Mouse (Mus musculus) forebrain, postnatal 0 days (tissue): ENCODE results near the gene Aqp1. TPM values are rescaled to one million over a fixed set of nuclear protein-coding genes. Genes with fewer than 3 reads are reported as not detected.

ENCODE experiments used
- ATAC-seq: fragments of 200-750 bp; cut with Nextera tagmentation; 2 replicates; pipeline ENCODE4 v1.8.0; 2017; ENCODE audit warnings: mild to moderate bottlenecking, moderate library complexity
- DNase-seq: peaks from one replicate; pipeline ENCODE4 v3.0.0-alpha.2; 2015
- H3K27ac ChIP-seq: fragments of 300-500 bp; sonication (generic); 2 replicates; pipeline ENCODE4 v1.5.1; 2014; ENCODE audit warnings: low read depth, mild to moderate bottlenecking, antibody characterized with exemption, low read length, moderate library complexity, mixed read lengths
- H3K27me3 ChIP-seq: fragments of 300-500 bp; sonication (generic); 2 replicates; pipeline ENCODE4 v1.6.1; 2014; ENCODE audit warnings: mild to moderate bottlenecking, low read length, mixed read lengths; ENCODE audit not compliant: insufficient read depth
- H3K36me3 ChIP-seq: fragments of 300-500 bp; sonication (generic); 2 replicates; pipeline ENCODE4 v1.6.1; 2014; ENCODE audit warnings: mild to moderate bottlenecking, moderate library complexity; ENCODE audit not compliant: insufficient read depth
- H3K4me1 ChIP-seq: fragments of 300-500 bp; sonication (generic); 2 replicates; pipeline ENCODE4 v1.6.1; 2014; ENCODE audit warnings: antibody characterized with exemption; ENCODE audit not compliant: insufficient read depth
- H3K4me2 ChIP-seq: fragments of 300-500 bp; sonication (generic); 2 replicates; pipeline ENCODE4 v1.6.1; 2014; ENCODE audit warnings: low read depth, mild to moderate bottlenecking, moderate library complexity
- H3K4me3 ChIP-seq: fragments of 300-500 bp; sonication (generic); 2 replicates; pipeline ENCODE4 v1.5.1; 2014; ENCODE audit warnings: low read depth, low read length, mixed read lengths
- H3K9ac ChIP-seq: fragments of 300-500 bp; sonication (generic); 2 replicates; pipeline ENCODE4 v1.6.1; 2014; ENCODE audit warnings: mild to moderate bottlenecking
- H3K9me3 ChIP-seq: fragments of 300-500 bp; sonication (generic); 2 replicates; pipeline ENCODE4 v1.6.1; 2016; ENCODE audit warnings: low read length
- CTCF ChIP-seq: sonication (generic); IDR thresholded peaks from 2 replicates; pipeline ENCODE4 v1.5.1; 2016; ENCODE audit warnings: antibody characterized with exemption, control low read depth, low read depth
- WGBS: fragments of 180-500 bp; shearing (Covaris S2); extraction: QIAGEN DNeasy Blood & Tissue Kit; methylation state at CpG from one replicate; pipeline ENCODE4 v1.1.7; 2014; 5-methylcytosine and 5-hydroxymethylcytosine counted together
- polyA plus RNA-seq: library from polyadenylated mRNA; unstranded; fragments of >200 nt; fragmentation: Nextera tagmentation; extraction: Ambion mirVana; gene quantifications from 2 replicates; pipeline ENCODE4 v1.2.1, GENCODE M21; 2015
- total RNA-seq: library from RNA; depleted of rRNA; stranded (reverse); fragments of >200 nt; gene quantifications from 2 replicates; pipeline ENCODE4 v1.2.3, GENCODE M21; 2014

Aqp1 gene
- total and polyA plus RNA-seq, 2 experiments from 2014 or later: 11.9 to 13.0 TPM

DNA sequence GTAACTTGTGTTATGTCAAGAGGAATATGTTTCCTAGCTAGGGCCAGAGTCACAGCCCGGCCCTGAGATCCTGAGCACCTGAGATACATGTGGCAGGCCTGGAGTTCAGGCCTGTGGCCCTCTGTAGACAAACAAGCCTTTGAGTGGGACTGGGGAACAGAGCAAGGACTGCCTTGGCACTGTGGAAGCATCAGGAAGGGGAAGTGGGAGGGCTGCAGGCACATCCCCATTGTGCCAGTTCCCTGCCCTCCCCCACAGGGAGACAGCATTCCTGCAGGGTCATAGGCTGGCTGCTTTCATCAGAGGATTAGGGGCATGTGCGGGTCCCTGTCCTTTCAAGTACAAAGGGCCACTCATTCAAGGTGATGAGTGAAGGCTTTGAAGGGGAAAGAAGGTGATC is 26.1 kb upstream of the Aqp1 start:
- no peak for DNase-seq
- Histone ChIP-seq H3K9me3 (no peaks in the 10 kb centered on the region), H3K4me2 (no peak overlapping the region), H3K9ac (no peak overlapping the region), H3K36me3 (peaks cover 6% of the 10 kb centered on the region; the same call in 1 of the 2 replicates), H3K27me3 (no peaks in the 10 kb centered on the region), H3K4me1 (no peaks in the 10 kb centered on the region), H3K4me3 (no peak overlapping the region), H3K27ac (no peak overlapping the region)
- ATAC-seq: no peak
- TF ChIP-seq CTCF: no peak
- WGBS: 64% methylated on average over 2 of the region's 2 CpGs

DNA sequence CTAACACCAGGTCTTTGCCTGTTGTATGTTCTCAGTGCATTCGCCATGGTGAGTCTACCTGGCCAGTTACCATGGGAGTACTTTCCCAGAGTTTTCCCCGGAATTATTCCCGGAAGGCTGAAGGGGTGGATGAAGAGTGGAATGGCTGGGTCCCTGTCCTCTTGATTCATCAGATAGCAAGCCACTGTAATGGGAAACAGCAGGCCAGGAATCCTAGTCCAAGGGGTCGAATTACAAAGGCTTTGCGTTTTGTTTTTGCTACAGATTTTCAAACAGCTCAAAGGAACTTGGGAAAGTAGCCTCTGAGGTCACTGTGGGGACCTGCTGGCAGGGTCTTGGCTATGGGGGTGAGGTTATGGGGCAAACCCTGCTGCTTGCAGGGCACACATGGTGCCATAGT is 24.3 kb upstream of the Aqp1 start:
- Histone ChIP-seq H3K4me1 (no peaks in the 10 kb centered on the region), H3K4me2 (no peak overlapping the region), H3K27ac (no peak overlapping the region), H3K36me3 (peaks cover 6% of the 10 kb centered on the region; the same call in 1 of the 2 replicates), H3K27me3 (no peaks in the 10 kb centered on the region), H3K9ac (no peak overlapping the region), H3K4me3 (no peak overlapping the region), H3K9me3 (no peaks in the 10 kb centered on the region)
- ATAC-seq (no peak), DNase-seq (no peak)
- WGBS: 74% methylated on average over 5 of the region's 5 CpGs
- no peak for TF ChIP-seq CTCF

DNA sequence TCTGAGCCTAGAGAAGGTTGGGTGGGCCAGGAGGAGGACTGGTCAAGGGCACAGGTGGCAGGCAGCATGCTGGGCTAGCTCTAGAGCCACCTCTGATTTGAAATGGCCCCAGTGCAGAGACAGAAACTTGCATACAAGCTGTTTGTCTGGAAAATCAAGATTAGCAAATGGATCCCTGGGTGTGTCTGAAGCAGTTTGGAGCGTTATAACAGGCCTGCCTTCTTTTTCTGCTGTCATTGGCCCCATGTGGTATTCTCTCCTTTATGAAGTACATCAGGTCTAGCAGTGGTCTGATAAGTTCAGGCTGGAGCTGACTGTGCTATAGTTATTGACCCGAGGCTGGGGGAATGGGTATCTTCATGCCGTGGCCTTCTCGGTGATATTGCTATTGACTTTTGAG is 22.3 kb upstream of the Aqp1 start:
- peaks cover 9% of the 10 kb centered on the region; the same call in 1 of the 2 replicates for H3K36me3 ChIP-seq
- WGBS: 93% methylated on average over 4 of the region's 4 CpGs
- H3K27ac ChIP-seq: no peak overlapping the region
- no peaks in the 10 kb centered on the region for H3K9me3 ChIP-seq
- no peak overlapping the region for H3K4me2 ChIP-seq
- DNase-seq (no peak), ATAC-seq (no peak)
- no peak overlapping the region for H3K4me3 ChIP-seq
- no peaks in the 10 kb centered on the region for H3K27me3 ChIP-seq
- no peak overlapping the region for H3K9ac ChIP-seq
- no peaks in the 10 kb centered on the region for H3K4me1 ChIP-seq
- TF ChIP-seq CTCF: no peak

DNA sequence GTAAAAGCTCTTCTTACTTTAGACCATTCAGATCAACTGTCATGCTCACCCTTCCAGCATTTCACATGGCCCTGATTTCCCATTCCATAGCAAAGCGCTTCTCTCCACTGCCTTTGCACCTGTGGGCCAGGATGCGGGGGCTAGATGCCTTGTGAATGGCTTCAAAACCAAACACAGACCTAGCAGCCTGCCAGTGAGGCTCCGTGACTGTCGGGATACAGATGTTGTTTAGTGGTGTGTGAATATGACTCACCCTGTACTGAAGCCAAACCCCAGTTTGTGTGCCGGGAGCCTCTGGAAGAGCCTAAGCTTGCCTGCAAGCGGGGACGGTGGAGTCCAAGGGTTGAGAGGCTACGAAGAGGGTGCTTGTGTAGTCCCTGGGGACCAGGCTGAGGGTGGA is 21.6 kb upstream of the Aqp1 start:
- no peak for DNase-seq
- no peak overlapping the region for H3K4me2 ChIP-seq
- no peak overlapping the region for H3K4me3 ChIP-seq
- H3K36me3 ChIP-seq: peaks cover 9% of the 10 kb centered on the region; the same call in 1 of the 2 replicates
- H3K9ac ChIP-seq: no peak overlapping the region
- ATAC-seq: no peak
- H3K4me1 ChIP-seq: no peaks in the 10 kb centered on the region
- no peaks in the 10 kb centered on the region for H3K27me3 ChIP-seq
- 82% methylated on average over 8 of the region's 8 CpGs for WGBS
- no peak overlapping the region for H3K27ac ChIP-seq
- no peaks in the 10 kb centered on the region for H3K9me3 ChIP-seq
- no peak for TF ChIP-seq CTCF

DNA sequence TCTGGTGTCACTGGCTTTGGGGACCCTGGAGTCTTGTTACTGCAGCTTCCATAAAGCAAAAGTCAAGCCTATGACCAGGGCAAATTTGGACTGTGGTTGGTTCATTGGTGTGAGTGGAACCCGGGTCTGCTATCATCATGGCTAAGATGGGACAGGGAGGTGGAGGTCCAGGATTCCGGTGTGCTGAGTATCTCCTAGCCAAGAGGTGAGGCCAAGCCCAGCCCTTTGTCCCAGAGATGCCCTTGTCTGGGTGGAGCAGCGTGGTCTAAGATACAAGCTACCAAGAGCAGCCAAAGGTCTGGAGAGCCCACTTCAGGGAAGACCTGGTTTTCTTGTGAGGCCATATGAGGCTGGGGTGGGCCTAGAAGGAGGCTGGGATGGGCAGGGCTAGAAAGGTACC is 17.6 kb upstream of the Aqp1 start:
- Histone ChIP-seq H3K27ac (no peak overlapping the region), H3K9me3 (no peaks in the 10 kb centered on the region), H3K4me3 (no peak overlapping the region), H3K4me1 (no peaks in the 10 kb centered on the region), H3K9ac (no peak overlapping the region), H3K36me3 (0 out of 2 replicates have a peak, but pooled peaks cover 4% of the 10 kb centered on the region), H3K4me2 (no peak overlapping the region), H3K27me3 (no peaks in the 10 kb centered on the region)
- 97% methylated on average over 3 of the region's 3 CpGs for WGBS
- no peak for DNase-seq
- no peak for TF ChIP-seq CTCF
- no peak for ATAC-seq

DNA sequence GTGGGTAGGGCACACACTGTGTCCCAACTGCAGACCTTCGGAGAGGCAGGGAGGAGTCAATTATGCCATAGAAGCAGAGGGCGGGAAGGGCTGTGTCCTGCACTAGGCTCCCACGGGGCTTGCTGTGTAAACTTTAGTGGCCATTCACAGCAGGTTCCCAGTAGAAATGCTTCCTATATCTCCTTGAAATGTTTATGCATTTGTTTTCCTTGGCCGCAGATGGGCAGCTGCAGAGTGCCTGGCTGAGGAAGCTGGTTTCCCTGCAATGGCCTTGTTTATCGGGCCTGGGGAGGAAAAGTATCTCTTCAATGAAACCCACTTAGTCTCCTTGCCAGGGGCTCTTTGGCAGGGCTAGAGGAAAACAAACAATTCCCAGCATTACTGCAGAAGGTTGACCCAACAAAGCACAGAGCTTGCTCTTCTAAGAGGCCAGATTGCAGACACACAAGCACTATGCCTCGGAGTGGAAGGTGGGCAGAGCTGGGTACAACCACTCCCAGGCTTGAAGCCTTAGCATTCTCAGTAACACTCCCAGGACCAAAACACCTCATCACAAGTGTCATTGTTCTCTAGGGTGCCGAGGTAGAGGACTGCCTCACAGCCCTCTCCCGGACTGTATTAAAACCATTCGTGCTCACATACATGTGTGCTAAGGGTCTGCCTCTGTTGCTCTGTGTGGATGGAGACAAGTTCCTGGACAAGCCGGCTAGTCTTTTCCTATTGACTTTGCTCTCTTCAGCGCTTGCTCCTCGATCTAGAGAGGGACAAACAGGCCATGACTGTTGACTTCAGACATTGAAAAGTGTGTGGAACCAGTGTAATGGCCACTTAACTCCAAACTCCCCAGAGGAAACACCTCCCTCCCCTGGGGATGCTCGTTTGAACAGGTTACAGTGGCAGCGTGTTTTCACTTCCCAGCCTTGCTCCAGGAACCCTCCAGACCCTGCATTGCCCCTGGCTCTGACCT is 16.4 kb upstream of the Aqp1 start:
- TF ChIP-seq CTCF: no peak
- DNase-seq: peak; percentile 22
- Histone ChIP-seq H3K9ac (no peak overlapping the region), H3K9me3 (no peaks in the 10 kb centered on the region), H3K4me3 (no peak overlapping the region), H3K4me1 (no peaks in the 10 kb centered on the region), H3K4me2 (no peak overlapping the region), H3K27me3 (no peaks in the 10 kb centered on the region), H3K27ac (no peak overlapping the region), H3K36me3 (0 out of 2 replicates have a peak, but pooled peaks cover 4% of the 10 kb centered on the region)
- ATAC-seq: peak; percentile 17; the same call in 1 of the 2 replicates
- WGBS: 69% methylated on average over 14 of the region's 14 CpGs

DNA sequence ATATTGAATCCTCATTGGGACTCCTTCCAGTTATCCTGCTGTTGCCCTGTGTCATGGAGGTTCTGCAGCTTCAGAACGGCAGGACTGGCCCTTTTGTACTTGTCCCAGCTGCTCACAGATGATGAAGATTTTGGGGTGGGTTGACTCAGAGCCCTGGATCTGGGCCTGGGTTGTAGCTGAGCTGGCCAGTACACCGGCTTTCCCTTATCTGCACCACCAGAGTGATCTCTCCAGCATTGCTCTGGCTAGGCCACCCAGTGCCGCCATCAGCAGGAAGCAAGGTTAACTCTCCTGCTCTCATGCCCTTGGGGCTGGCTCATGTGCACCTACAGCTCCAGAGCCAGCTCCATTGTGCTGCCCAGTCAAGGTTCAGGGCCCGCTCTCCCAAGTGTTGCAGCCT is 15.3 kb upstream of the Aqp1 start:
- DNase-seq: no peak
- no peaks in the 10 kb centered on the region for H3K27me3 ChIP-seq
- no peak overlapping the region for H3K9ac ChIP-seq
- 0 out of 2 replicates have a peak, but pooled peaks cover 4% of the 10 kb centered on the region for H3K36me3 ChIP-seq
- no peaks in the 10 kb centered on the region for H3K4me1 ChIP-seq
- H3K9me3 ChIP-seq: no peaks in the 10 kb centered on the region
- no peak overlapping the region for H3K4me3 ChIP-seq
- TF ChIP-seq CTCF: no peak
- H3K4me2 ChIP-seq: no peak overlapping the region
- WGBS: 75% methylated on average over 4 of the region's 4 CpGs
- no peak overlapping the region for H3K27ac ChIP-seq
- no peak; the same call in 1 of the 2 replicates for ATAC-seq
